Mouse (Mus musculus): ENCODE measurements around the gene Ltbp1.

DNA sequence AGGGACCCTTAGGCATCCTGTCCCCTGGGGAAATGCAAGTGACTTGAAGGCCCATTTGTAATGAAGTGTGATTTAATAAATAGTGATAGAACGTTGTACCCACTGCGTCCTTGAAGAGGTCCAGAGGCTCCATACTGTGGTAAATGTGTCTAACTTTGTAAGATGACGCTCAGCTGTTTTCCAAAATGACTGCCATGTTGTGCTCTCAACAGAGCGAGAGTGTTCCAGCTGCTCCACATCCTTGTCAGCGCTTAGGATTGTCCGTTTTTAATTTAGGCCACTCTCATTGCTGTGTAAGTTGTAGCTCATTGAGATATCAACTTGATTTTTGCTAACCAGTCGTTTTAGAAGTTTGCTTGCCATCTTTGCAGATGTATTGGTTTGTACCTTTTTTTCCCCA, 91.4 kb downstream of the Ltbp1 start:
- TF ChIP-seq CTCF (IDR thresholded peaks at IDR 0.05) (no peak), POLR2A (IDR thresholded peaks at IDR 0.05; ENCODE audit: insufficient read depth, low read depth, low read length) (no peak), EP300 (IDR thresholded peaks at IDR 0.05; ENCODE audit: insufficient read depth, low read depth, low read length) (no peak)
